Mouse (Mus musculus): Measurements from ENCODE around the gene Hlx. TPM values are rescaled to one million over a fixed set of nuclear protein-coding genes. Genes with fewer than 3 reads are reported as not detected.
A peak's percentile ranks its signal among the peaks of the same experiment; 100 is the strongest.

The Hlx gene
- total RNA-seq, 4 experiments from 2014 or later, result 0.22 to 2.0 (median 1.1) TPM

DNA sequence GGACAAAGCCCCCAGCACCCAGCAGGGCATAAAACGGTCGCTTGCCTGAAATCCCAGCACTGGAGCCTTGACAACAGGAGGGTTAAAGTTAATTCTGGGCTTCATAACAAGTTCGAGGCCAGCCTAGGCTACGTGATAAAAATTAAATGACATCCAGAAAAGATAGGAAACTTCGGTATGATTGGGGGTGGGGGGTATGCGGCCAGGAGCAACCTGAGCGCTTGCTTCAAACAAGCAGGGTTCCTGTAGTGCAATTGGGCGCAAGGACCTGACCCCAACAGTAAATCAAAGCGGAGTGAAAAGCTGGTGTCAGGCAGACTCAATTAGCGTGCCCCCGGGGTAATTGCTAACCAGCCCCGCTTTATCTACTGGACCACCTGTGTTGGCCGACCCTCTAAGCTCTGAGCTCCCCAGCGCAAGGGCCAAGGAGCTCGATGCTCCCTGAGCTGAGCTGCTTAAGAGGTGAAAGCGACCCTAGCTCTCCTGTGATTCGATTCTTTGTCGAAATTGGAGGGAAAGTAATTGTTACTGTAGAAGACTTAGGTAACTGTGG, 15.3 kb downstream of the Hlx start:
- DNase-seq (ENCODE audit: low spot score in 2 of 2), result no peak

DNA sequence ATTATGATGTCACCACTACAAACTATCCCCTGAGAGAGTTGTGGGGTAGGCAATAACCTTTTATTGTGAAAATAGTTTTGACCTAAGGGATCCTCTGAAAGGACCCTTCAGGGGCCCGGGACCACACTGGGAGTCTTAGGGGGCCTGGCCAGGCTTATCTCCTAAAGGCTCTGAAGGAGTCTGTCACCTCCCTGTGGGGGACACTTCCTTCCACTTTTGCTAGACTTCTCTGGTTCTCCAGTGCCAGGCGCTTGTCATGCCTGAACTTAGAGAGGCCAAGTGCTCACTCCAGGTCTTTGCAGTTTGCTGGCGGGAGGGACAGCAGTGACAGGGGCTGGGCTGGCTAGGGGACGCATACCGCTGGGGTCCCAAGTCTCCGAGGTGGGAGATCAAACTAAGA, 16.3 kb downstream of the Hlx start:
- DNase-seq (ENCODE audit: low spot score in 2 of 2), result no peak

DNA sequence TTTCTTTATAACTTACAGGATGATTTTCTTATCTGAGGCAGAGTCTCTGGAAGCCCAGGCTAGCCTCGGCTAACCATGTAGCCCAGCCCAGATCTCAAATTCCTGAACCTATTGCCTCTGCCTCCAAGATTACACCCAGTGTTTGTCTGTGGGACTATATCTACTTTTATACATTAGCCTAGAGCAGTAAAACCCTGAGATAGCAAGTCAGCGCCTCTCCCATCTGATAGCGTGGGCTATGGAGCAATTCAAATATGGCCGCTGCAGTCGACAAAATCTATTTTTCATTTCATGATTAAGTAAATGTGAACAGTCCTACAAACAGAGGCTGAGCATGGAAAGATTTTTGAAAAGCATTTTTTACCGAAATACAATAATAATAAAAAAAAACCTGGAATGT, 16.7 kb downstream of the Hlx start:
- no peak for DNase-seq (ENCODE audit: low spot score in 2 of 2)

DNA sequence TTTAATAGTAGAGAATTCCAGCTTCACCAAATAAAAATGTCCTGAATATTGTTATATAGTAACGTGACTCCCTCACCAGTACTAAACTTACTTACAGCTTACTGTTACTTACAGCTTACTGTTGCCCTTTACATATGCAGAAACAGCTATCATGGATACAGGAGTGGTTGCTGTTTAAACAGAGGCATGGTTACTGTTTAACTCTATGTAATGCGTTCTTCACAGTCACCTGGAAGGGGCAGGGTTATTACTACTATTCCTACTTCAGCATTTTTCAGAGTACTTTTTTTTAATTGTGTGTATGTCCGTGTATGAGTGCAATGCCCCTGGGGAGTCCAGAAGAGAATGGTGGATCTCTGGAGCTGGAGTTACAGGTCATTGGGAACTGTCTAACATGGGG, 17.9 kb downstream of the Hlx start:
- DNase-seq (ENCODE audit: low spot score in 2 of 2), result no peak

- DNase-seq (ENCODE audit: low spot score in 2 of 2), result no peak
These were observed 18.7 kb downstream of the Hlx start for GRCm38 (mm10) chr1:184713716-184714115.

DNA sequence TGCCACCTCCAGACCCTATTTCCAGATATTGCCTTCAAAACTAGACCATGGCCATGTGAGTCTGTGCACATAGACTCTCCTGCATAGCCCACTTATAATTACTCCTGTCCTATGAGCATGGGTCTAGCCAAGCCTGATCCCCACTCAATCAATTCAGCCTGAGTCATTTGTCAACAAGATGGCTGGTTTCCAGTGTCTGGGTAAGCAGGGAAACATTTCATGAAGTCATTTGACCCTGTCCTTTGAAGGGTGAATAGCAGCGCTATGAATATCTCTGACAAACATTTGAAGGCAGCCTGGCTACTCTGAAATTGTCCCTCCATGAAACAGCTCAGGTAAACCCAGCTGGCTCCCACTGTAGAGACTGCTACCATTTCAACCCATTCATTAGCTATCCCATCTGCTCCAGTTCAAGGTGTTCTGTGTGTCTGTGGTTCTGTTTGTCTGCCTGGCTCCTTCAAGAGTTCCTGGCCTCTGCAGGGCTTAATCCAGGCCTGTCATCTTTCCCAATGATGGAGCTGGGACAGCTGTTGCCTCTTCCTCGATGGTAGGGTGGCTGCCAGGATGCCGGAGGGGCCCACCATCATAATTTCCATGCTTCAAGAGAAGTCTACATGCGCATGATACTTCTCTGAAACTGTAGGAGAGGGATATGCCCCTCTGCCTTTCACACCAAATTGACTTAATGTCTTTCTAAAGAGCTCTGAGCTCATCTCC, 24.7 kb downstream of the Hlx start:
- DNase-seq (ENCODE audit: low spot score in 2 of 2), result no peak

- DNase-seq (ENCODE audit: low spot score in 2 of 2), result no peak
These were observed 27.5 kb downstream of the Hlx start for GRCm38 (mm10) chr1:184704901-184705300.

GRCm38 (mm10) chr1:184699295-184699694, 33.1 kb downstream of the Hlx start:
- no peak for DNase-seq (ENCODE audit: low spot score in 2 of 2)

- DNase-seq (ENCODE audit: low spot score in 2 of 2), result peak in 1 of 2 experiments; percentile 9
These were observed 37.0 kb downstream of the Hlx start for GRCm38 (mm10) chr1:184695451-184695850.

- no peak for DNase-seq (ENCODE audit: low spot score in 2 of 2)
These were observed 40.1 kb downstream of the Hlx start for GRCm38 (mm10) chr1:184692204-184692904.

DNA sequence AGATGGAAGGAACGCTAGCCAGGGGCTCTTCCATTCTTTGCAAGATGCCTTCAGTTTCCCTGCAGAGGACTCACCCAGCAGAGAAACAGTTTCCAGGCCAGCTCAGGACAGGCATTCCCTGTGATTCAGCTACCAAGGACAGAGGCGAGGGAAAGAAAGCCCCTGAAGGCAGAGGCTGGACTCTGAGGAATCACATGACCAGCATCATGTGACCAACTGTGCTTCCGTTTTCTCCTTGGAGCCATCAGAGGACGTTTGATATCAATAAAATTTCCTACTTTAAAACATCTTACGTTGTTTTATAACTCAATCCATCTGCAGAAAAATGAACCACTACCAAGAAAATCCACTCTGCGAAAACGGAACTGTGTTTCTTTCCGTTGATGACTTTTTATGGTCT, 41.2 kb downstream of the Hlx start:
- no peak for DNase-seq (ENCODE audit: low spot score in 2 of 2)

DNA sequence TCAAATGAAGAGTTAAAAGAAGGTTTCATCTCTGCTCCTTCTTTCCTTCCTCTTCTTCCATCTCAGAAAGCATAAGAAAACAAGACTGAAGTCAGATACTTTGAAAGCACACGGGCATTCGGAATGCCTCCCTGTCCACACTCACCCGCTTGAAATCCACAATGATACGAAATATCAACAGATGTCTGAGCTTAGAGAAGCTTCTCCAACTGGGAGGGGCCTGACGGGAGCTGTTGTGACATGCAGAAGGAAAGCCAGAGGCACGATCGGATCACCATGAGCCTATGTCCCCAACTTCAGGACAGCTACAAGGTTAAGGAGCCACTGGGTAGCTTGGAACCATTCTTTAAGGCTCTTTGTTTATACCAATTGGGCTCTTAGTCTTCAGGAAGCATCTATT, 44.4 kb downstream of the Hlx start:
- DNase-seq (ENCODE audit: low spot score in 2 of 2), result no peak

GRCm38 (mm10) chr1:184687512-184687911, 44.9 kb downstream of the Hlx start:
- no peak for DNase-seq (ENCODE audit: low spot score in 2 of 2)

DNA sequence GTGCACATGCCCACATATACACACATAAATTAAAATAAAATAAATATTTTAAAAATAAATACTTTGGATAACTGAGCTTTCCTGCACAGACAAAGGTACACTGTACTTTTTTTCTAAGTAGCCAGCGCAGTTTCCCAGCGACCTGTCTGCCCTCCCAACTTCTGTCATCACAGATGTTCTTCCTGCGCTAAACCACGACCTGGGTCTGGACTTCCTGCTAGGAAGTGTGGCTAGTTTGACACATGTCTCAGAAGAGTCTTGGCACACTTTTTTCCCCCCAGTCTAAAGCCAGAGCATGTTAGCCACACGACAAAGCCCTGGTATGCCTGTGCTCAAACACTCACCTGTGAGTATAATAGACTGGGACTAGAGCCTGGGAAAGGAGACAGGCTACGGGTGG, 48.9 kb downstream of the Hlx start:
- DNase-seq (ENCODE audit: low spot score in 2 of 2), result no peak

DNA sequence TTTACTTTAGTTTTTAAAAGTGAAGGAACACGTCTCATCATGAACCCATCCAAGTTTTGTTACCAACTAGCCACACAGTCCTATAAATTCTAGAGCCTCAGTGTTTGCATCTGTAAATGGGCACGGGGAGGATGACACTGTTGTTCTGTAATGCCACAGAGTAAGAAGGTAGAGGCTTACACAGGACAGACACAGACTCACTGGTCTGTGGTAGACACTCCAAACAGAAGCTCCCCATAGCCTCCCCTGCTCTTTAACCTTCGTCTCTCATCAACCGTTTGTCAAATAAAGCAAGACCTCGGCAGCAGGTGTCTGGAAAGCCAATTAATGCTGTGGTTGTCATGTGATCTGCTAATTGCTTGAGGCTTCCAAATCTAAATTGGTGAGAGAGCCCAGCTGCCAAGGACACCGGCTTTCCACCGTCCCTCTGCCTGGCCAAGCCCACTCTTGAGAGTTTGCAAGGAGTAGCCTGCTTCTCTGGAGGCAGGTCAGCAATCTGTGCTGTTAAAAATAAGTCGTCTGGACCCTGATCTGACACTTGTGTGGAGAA, 52.9 kb downstream of the Hlx start:
- DNase-seq (ENCODE audit: low spot score in 2 of 2), result no peak

- no peak for DNase-seq (ENCODE audit: low spot score in 2 of 2)
These were observed 54.8 kb downstream of the Hlx start for GRCm38 (mm10) chr1:184677641-184678040.

Other genes with a start within 250 kb of the Hlx start
- gene Marc1, start 78.7 kb upstream of the Hlx start, total RNA-seq (2022), result under 1 TPM in 1 of 4 experiments, not detected in 3; 0.28 TPM
- gene Marc2, start 113.8 kb upstream of the Hlx start, total RNA-seq (2022), result 100 to 1,000 TPM; 154 to 172 (median 165) TPM
- gene C130074G19Rik, start 150.6 kb upstream of the Hlx start, total RNA-seq (2022), result 10 to 100 TPM; 45.6 to 56.4 (median 48.8) TPM